Mouse (Mus musculus) monocyte, adult 5-6 weeks (primary cell): ENCODE measurements around the gene Fam167b. TPM values are rescaled to one million over a fixed set of nuclear protein-coding genes. Genes with fewer than 3 reads are reported as not detected.
"Not testable (repeated sequence)": the region's sequence is repeated elsewhere in the genome, so short reads cannot be mapped to it uniquely, and the experiment has no call there.

Experiments
- ATAC-seq: fragments of 153-309, 156-312 bp; replicated peaks from 2 replicates; pipeline ENCODE4 v1.8.0; 2017; ENCODE audit warnings: mild to moderate bottlenecking; ENCODE audit not compliant: low TSS enrichment, insufficient number of reproducible peaks, severe bottlenecking, poor library complexity, low FRiP score
- total RNA-seq: library from RNA; stranded (forward); fragments of 200-1000, 200-491, 200-594 nt; gene quantifications from 3 replicates; pipeline ENCODE4 v1.2.3, GENCODE M21; 2017

Gene Fam167b
- total RNA-seq, 1 experiment from 2014 or later, result not detected

DNA sequence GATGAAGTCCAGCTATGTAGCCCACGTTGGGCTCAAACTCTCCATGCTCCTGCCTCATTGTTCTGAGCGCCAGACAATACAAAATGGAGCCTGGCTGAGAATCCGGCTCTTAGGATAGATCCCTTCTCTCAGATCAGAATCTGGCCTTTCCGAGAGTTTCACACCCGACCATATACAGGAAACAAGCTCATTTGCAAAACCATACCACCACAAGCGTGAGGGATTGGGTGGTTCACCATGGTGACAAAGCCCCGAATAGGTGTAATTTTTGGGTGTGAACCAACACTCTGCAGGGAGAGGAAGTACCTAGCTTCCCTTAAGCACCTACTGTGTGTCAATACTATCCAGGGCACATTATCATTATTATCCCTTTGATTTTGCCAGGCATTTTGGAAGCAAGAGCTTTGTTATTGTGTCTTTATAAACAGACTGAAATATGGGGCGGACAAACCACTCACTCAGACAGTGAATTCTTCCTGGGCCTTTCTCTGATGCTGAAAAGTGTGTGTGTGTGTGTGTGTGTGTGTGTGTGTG, 6.7 kb downstream of the Fam167b start:
- ATAC-seq, result no peak

DNA sequence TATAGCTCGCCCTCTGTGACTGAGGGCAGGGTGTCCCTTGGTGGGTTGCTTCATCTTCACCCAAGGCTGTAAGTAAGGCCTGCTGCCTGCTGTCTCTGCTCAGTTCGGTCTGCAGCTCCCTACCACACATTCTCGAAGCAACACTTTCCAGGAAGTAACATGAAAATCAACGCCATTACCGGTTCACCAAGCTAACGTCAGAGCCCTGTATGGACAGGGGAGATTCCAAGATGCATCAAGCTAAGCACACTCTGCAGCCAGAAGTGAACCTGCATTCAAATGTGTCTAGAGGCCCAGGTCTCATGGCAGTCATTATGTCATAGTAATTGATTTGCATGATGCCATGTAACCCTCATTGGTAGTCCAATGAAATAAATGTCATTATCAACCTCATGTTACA, 8.3 kb downstream of the Fam167b start:
- ATAC-seq, result no peak

DNA sequence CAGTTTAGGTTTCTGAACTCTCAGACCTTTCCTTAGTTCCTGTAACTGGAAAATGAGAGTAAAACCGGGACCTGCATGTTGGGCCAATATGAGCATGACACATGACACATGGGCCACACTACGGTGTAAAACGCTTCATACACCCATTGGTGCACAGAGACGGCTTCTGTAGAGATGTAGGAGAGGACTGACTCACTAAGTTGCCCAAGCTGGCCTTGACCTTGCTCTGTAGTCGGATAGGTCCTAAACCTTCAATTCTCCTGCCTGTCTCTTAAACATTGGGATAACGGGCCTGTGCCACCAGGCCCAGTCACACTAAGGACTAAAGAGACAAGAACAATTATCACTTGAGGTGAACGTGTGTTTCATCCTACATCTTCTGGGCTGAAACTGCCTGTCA, 10.0 kb downstream of the Fam167b start:
- ATAC-seq, result no peak

DNA sequence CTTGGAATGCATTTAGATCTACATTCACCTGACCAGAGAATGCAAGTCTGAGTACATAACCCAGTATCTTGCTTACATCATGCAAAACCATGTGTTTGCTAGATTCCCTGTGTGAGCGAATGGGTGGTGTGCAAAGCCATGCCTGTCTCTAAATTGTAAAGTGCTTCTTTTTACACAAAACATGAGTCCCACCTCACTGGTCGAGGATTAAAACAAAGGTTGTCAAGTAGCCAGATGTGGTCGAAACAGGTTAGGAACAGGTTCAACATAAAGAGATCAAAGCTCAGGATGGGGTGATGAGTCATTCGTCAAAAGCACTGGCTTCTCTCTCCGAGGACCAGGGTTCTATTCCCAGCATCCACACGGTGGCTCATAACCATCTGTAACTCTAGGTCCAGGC, 13.2 kb downstream of the Fam167b start:
- no peak for ATAC-seq

DNA sequence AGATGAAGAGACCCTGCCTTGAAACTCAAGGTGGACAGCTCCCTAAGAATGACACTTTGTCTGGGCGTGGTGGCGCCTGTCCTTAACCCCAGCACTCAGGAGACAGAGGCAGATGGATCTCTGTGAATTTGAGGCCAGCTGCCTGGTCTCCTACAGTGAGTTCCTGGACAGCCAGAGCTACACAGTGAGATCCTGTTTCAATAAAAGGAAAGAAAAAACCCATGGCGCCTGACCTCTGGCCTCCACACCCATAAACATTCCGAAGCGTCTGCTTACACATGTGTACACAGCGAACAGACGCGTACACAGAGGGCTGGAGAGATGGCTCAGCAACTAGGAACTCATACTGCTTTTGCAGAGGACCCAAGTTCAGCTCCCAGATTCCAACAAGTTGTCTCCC, 14.6 kb downstream of the Fam167b start:
- ATAC-seq, result no peak

DNA sequence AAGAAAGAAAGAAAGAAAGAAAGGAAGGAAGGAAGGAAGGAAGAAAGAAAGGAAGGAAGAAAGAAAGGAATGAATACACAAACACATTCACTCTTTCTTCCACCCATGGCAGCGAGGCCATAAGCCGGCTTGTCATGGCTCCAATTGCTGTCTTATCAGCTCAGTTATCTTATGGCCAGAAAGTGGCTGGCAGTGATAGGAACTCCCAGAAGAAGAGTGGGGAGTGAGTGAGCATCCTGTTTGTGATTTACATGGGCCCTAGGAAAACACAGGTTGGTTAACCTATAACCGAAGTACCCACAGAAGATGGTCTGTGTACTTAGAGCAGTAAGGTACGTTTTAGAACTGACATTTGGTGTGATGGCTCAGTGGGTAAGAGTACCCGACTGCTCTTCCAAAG, 17.2 kb downstream of the Fam167b start:
- no peak for ATAC-seq

DNA sequence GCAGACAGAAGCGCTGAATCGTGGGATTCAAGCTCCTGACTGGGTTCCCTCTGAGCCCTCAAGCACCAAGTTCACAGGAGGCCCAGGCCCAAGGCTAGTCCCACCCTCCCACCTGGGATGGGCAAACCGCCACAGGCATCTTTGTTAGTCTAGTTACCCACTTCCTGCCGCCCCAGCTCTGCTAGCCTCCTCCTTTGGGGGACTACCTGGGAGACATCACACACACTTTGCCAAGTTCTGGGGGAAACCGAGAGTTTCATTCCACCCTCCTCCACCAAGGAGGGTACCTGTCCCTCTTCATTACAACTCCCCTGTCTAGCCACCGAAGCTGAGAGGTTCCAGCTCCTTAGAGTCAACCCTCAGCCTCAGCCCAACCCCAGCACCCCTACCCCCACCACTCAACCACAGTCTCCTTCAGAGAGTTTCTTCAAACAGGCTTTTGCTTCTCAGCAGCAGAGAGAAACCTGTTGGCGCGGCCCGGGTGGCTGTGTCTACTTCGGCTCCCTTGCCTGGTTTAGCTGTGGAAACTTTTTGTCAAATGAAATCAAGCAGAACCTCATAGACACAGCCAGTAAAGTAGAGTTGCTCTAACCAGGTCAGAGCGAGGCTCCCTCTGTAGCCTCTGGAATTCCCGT, 19.9 kb downstream of the Fam167b start:
- no peak for ATAC-seq

DNA sequence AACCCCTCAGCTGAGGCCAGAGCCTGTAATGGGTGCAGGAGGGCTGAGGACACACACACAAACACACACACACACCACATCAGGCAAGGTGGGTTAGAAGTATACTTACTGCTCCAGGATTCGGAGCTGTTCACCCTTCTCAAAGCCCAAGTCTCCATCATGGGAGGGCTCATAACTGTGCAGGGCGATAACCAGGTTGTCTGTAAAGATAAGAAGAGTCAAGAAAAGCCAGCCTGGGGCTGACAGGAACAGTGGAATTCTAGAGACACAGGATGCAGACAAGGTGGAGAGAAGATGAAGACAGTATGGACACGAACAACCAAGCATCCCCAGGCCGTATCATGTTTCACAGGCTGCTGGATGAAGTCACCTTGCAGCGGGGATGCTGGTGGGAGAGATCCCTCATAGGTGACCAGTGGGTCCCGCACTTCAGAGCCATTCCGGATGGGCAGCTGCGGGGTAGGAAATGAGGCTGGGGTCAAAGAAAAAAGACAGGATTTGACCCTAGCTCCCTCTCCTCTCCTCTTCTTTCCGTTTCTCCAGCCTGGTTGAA, 21.0 kb downstream of the Fam167b start:
- no peak for ATAC-seq

DNA sequence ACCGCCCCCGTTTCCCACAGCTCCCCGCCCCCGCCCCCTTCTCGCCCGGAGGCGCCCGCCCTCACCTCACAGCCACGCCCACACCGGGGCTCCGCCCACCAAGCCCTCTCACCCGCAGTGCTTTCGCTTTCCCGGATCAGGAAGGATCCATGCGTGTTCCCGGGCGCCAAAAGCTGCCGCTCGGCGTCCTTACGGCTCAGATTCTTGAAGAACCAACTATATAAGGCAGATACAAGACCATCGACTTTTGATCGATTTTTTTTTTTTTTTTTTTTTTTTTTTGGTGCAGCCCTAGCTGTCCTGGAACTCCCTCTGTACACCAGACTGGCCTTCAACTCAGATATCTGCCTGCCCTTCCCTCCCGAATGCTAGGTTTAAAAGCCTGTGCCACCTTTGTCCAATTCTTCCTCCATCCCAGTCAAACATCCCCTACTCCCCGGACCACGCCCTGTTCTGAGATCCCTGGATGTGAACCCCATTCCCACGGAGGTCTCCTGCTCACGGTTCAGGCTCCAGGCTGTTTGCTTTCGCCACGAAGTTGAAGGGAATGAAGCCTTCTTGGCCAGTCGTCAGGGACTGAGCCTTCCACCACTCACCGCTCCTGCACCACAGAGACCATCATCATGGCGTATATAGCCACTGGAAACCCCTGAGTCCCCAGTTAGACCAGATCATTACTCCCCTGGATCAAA, 21.7 kb downstream of the Fam167b start:
- ATAC-seq, result peak; percentile 69

DNA sequence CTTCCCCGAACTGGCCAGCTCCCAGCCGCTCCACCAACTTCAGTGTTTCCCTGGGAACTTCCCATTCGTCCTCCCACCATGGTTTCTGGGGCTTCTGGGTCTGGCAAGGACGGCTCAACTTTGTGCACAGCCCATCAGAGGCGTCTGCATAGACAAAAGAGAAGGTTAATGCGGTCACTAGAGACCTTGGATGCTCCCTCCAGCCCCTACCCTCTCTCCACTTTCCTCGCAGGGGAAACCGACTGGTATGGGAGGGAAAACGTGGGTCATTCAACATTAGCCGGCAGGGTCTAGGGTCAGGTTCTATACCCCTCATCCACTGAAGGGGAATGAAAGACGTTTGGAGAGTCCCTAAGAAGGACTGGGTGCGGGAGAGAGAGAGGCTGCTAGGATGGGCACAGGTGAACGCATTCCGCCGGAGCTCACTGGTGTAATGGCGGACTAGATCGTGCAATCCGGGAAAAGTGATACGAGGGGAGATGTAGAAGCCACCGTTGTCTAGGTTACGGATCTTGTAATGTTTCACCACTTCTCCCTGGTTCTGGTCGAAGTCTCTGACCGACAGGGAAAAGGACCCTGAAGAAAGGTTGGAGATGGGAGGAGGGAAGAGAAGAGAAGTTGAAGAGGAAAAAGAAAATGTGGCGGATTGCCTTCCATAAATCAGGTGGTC, 22.4 kb downstream of the Fam167b start:
- peak; percentile 16 for ATAC-seq

DNA sequence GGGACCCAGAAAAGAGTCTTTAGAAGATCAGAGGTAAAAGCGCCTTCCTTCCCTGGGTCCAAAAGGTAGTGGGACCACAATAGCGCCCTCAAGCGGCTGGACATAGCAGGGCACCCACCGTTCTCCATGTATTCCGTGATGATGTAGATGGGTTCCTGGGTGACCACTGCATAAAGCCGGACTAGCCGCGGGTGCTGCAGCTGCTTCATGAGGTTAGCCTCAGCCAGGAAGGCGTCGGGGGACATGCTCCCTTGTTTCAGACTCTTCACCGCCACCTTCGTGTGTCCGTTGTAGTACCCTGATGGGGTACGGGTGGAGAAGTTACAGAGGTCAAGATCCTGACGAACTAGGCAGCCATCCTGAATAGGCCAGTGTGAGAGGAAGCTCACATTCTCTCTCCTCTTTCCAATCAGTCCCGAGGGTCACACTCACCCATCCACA, 22.9 kb downstream of the Fam167b start:
- peak; percentile 45 for ATAC-seq

DNA sequence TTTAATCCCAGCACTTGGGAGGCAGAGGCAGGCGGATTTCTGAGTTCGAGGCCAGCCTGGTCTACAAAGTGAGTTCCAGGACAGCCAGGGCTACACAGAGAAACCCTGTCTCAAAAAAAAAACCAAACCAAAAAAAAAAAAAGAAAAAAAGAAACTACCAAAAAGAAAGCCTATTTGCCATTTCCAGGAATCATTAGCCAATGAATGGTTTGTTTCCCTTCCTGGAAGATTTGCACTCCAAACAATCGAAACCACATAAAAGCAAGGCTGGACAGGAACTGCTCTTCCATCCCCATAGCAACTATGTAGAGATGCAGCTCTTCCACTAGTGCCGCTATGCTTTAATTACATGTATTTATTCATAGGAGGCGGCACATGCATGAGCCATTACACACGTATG, 23.8 kb downstream of the Fam167b start:
- not testable (repeated sequence) for ATAC-seq

DNA sequence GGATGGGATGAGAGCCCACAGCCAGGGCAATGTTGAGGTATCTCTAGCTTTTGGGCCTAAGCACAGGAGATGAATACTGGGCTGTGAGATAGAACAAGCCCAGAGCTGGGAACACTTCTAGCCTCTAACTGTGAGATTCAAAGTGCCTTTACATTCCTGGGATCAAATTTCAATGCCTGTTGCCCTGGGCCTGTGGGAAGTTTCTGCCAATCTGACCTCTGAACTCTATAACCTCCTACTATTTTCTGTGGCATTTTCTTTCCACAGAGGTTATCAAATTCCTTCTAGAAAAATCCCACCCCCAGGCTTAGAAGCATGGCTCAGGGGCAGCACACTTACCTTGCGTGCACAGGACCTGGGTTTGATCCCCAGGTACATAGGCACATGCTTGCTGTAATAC, 28.1 kb downstream of the Fam167b start:
- no peak for ATAC-seq

DNA sequence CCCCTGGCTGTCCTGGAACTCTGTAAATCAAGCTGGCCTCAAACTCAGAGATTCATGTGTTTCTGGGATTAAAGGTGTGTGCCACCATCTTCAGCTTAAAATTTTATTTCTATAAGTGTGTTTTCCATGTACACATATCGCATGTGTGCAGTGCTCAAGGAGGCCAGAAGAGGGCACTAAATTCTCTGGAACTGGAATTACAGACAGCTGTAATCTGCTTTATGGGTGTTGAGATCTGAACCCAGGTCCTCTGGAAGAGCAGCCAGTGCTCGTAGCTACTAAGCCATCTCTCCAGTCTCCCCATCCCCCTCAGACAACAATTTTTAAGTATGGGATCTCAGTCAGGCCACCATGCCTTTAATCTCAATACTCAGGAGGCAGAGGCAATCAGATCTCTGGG, 29.0 kb downstream of the Fam167b start:
- no peak for ATAC-seq

DNA sequence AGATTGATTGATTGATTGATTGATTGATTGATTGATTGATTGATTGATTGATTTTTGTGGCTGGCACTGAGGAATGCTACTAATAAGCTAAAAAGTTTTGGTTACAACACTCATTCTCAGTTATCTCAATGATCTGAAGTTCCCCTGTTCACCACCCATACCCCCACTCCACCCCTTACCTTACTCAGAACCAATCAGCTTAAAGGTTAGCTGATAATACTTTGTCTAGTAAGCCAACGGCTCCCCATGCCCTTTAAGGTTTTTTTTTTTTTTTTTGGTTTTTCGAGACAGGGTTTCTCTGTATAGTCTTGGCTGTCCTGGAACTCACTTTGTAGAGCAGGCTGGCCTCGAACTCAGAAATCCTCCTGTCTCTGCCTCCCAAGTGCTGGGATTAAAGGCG, 30.7 kb downstream of the Fam167b start:
- not testable (repeated sequence) for ATAC-seq

DNA sequence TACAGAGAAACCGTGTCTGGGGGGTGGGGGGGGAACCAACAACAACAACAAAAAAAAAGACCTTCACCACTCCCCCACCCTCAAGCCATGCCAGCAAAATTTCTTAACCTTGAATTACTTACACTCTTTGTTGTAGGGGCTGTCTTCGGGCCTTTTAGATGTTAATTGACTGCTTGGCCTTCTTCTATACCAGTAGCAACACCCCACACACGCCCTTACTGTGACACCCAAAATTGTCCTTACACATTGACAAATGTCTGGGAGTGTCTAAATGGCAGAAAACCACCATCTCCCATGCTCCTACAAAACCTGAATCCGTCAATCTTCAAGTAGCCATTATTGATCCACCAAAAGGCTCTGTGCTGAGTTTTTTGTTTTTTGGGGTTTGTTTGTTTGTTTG, 34.2 kb downstream of the Fam167b start:
- no peak for ATAC-seq

DNA sequence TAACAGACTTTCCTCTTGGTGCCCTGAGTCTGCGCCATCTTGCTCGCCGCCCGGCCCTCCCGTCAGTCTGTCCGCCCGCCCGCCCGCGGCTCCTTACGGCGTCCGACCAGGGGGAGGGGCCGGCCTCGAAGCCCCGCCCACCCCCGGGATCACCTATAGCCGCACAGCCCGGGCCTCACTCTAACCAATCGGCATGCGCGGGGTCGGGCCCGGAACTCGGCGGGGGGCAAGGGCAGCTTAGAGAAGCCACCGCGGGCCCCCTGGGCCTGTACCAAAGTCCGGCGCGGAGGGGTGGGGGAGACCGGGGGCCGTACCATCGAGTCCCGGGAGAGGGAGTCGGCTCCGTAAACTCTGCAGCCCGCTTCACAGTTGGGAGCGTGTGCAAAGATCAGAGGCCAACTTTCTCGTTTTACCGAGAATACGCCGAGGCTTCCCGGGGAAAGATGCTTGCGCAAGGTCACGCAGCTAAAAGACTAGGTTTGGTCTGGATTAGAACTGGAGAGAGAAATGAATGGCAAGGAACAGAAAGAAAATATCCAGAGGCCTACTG, 35.7 kb downstream of the Fam167b start, which contains the start of gene Hdac1:
Gene Hdac1, minus strand, starts transcription at position 122 of the 550 bp plus-strand sequence.
- ATAC-seq, result peak; percentile 97

DNA sequence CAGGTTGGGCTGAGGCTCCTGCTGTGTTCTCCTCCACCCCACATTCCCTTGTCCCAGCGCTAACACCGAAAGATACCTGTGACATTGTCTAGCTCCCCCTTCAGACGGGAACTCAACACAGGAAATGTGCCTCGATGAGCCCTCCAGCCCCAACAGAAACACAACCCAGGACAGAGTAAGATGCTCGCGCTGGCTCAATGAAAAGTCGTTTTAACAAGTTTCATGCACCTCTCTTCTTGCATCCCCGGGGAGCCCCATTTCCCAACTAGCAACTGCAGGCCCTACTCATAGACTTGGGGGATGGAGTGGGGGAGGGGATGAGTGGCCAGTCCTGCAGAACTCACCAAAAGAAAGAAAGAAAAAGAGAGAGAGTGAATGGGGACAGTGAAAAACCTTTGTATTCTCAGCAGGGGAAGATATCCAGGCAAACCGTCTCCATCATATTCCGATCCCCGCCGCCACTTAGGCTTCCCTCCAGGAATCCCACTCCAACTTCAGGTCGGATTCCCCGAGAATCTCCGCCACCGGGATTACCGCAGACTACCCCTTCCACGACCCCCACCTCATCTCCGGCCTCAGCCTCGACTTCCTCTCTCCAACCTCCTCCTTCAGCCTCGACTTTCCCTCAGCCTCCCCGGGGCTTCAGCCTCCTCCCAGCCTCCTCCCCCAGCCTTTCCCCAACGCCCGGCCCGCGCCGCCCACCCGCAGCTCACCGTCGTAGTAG, 36.3 kb downstream of the Fam167b start:
- no peak for ATAC-seq

DNA sequence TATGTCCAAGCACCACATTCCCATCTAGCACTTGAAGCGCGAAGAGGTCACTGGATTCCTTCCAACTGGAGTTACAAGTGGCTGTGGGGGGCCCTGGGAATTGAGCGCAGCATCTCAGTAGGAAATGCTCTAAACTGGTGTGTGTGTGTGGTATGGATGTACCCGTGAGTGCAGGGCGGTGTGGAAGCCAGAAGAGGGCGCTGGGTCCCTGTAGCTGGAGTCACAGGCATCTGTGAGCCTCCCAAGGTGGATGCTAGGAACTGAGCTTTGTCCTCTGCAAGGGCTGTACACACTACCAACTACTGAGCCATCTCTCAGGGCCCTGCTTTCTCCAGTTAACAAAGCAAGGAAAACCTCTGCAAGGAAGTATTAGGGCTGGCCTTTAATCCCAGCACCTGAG, 38.3 kb downstream of the Fam167b start:
- ATAC-seq, result no peak
